Mouse (Mus musculus): ENCODE measurements at regions not wholly inside any gene's neighbourhood (a gene's known extent, or its start where the extent isn't known, plus 50 kb on each side); places are given as distances from the start of the nearest gene placed in this dataset.

GRCm38 (mm10) chr4:89038906-89039305 lies 98.0 kb upstream of the Mtap start:
- no peak for TF ChIP-seq GATA1 (IDR thresholded peaks at IDR 0.05; ENCODE audit: low read length)

- no peak for TF ChIP-seq GATA1 (IDR thresholded peaks at IDR 0.05; ENCODE audit: low read length)
These were observed 98.8 kb upstream of the Mtap start for GRCm38 (mm10) chr4:89038135-89038534.

- TF ChIP-seq GATA1 (IDR thresholded peaks at IDR 0.05; ENCODE audit: low read length) = no peak
These were observed 102.1 kb upstream of the Mtap start for GRCm38 (mm10) chr4:89034822-89035221.

GRCm38 (mm10) chr4:89034299-89034698 lies 102.6 kb upstream of the Mtap start:
- no peak for TF ChIP-seq GATA1 (IDR thresholded peaks at IDR 0.05; ENCODE audit: low read length)

- TF ChIP-seq GATA1 (IDR thresholded peaks at IDR 0.05; ENCODE audit: low read length) = no peak
These were observed 124.1 kb upstream of the Mtap start for GRCm38 (mm10) chr4:89012681-89013353.

GRCm38 (mm10) chr4:89008561-89008960 lies 128.4 kb upstream of the Mtap start:
- TF ChIP-seq GATA1 (IDR thresholded peaks at IDR 0.05; ENCODE audit: low read length) = no peak

GRCm38 (mm10) chr4:89001470-89001869 lies 121.5 kb upstream of the Ifne start:
- no peak for TF ChIP-seq GATA1 (IDR thresholded peaks at IDR 0.05; ENCODE audit: low read length)

GRCm38 (mm10) chr4:89000855-89001254 lies 120.9 kb upstream of the Ifne start:
- no peak for TF ChIP-seq GATA1 (IDR thresholded peaks at IDR 0.05; ENCODE audit: low read length)

GRCm38 (mm10) chr4:89000200-89000599 lies 120.2 kb upstream of the Ifne start:
- TF ChIP-seq GATA1 (IDR thresholded peaks at IDR 0.05; ENCODE audit: low read length) = no peak

- no peak for TF ChIP-seq GATA1 (IDR thresholded peaks at IDR 0.05; ENCODE audit: low read length)
These were observed 118.3 kb upstream of the Ifne start for GRCm38 (mm10) chr4:88998286-88998685.

- TF ChIP-seq GATA1 (IDR thresholded peaks at IDR 0.05; ENCODE audit: low read length) = no peak
These were observed 115.3 kb upstream of the Ifne start for GRCm38 (mm10) chr4:88995129-88995919.

GRCm38 (mm10) chr4:88994486-88994885 lies 114.5 kb upstream of the Ifne start:
- no peak for TF ChIP-seq GATA1 (IDR thresholded peaks at IDR 0.05; ENCODE audit: low read length)

- TF ChIP-seq GATA1 (IDR thresholded peaks at IDR 0.05; ENCODE audit: low read length) = no peak
These were observed 112.5 kb upstream of the Ifne start for GRCm38 (mm10) chr4:88992498-88992897.

- no peak for TF ChIP-seq GATA1 (IDR thresholded peaks at IDR 0.05; ENCODE audit: low read length)
These were observed 108.4 kb upstream of the Ifne start for GRCm38 (mm10) chr4:88988363-88988762.

- TF ChIP-seq GATA1 (IDR thresholded peaks at IDR 0.05; ENCODE audit: low read length) = no peak
These were observed 107.1 kb upstream of the Ifne start for GRCm38 (mm10) chr4:88987103-88987502.

- no peak for TF ChIP-seq GATA1 (IDR thresholded peaks at IDR 0.05; ENCODE audit: low read length)
These were observed 102.5 kb upstream of the Ifne start for GRCm38 (mm10) chr4:88982457-88982856.

Data from G1E-ER4 (cell line).